Mouse (Mus musculus): ENCODE data around the gene Ahnak. TPM values are rescaled to one million over a fixed set of nuclear protein-coding genes. Genes with fewer than 3 reads are reported as not detected.
A peak's percentile ranks its signal among the peaks of the same experiment; 100 is the strongest.
"Not testable (repeated sequence)": the region's sequence is repeated elsewhere in the genome, so short reads cannot be mapped to it uniquely, and the experiment has no call there.

The Ahnak gene
- polyA plus RNA-seq, 1 experiment from 2014 or later = 3.1 TPM

DNA sequence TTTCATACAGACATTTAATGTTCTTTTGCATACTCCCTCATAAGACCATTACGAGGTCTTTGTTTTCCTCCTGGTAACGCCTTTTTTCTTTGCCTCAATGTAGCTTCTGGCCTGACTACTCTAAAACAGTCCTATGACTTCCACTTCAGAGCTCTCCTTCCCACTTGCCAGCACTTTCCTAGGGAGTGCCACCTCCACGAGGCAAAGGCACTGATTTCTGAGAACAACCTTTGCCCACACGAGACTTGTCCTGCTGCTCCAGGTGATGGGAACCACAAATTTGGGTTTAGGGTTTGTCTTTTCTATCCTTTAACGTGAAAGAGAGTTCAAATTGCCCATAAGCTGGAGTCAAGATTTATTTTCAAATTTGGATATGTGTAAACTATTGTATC is 22.9 kb upstream of the Ahnak start:
- WGBS (ENCODE audit: insufficient replicate concordance) = 39% methylated on average over 5 of the region's 5 CpGs
- ATAC-seq (ENCODE audit: low read depth) = no peak
- H3K9me3 ChIP-seq (replicated peaks; ENCODE audit: control insufficient read depth, low read length) = no peaks in the 10 kb centered on the region
- H3K4me2 ChIP-seq (ENCODE audit: low read depth, low read length) = peak overlapping the region; percentile 69
- peak overlapping the region; percentile 92 for H3K27ac ChIP-seq (ENCODE audit: low read length)
- peak overlapping the region; percentile 71 for H3K4me3 ChIP-seq (ENCODE audit: low read depth, low read length)
- H3K27me3 ChIP-seq (ENCODE audit: control insufficient read depth, insufficient read depth, low read depth, low read length) = no peaks in the 10 kb centered on the region
- H3K4me1 ChIP-seq (ENCODE audit: control insufficient read depth, low read depth, low read length) = peaks cover 18% of the 10 kb centered on the region
- H3K9ac ChIP-seq (ENCODE audit: low read depth, low read length) = peak overlapping the region; percentile 76
- peaks cover 55% of the 10 kb centered on the region for H3K36me3 ChIP-seq (ENCODE audit: control insufficient read depth, insufficient read depth)

DNA sequence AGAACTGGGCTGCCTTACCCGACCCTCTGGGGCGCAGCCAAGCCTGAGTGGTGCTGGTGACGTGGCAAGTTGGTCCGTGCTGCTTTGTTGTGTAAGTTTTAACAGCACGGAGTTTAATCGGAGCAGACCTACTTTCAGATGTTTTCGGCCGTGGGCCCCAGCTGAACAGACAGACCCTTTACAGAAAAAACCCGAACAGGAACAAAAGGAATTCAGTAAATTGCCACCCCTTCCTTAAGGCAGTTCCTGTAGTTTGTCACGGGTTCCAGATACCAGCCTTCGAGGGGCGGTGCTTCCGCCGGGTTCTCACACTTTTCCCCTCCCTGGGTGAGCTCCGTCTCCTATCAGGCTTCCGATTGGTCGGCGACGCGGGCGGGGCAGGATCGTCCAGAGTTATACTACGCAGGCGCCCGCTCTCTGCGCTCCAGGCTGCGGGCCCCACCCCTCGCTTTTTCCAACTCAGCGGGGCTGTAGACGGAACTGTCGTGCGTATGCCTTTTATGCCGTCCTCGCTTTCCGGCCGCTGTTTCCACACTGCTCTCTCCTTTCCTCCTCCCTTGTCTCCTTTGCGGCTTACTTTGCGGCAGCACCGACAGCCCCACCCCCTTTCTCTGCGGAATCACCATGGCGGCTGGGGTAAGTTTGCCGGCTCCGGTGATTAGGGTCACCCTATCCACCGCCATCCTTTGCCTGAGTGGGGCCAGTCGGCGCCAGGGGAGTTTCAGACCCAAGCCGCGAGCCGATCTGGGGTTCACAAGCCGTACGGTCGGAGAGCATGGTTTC is 22.3 kb upstream of the Ahnak start, which contains the start of gene Eef1g:
Gene Eef1g, plus strand, starts transcription at position 452 of the 783 bp plus-strand sequence.
- no peaks in the 10 kb centered on the region for H3K27me3 ChIP-seq (ENCODE audit: control insufficient read depth, insufficient read depth, low read depth, low read length)
- no peaks in the 10 kb centered on the region for H3K9me3 ChIP-seq (replicated peaks; ENCODE audit: control insufficient read depth, low read length)
- WGBS (ENCODE audit: insufficient replicate concordance) = under 1% methylated on average over 52 of the region's 52 CpGs
- H3K4me1 ChIP-seq (ENCODE audit: control insufficient read depth, low read depth, low read length) = peaks cover 18% of the 10 kb centered on the region
- H3K27ac ChIP-seq (ENCODE audit: low read length) = peak within 1 kb of the TSS; percentile 92
- peak within 1 kb of the TSS; percentile 89 for H3K4me2 ChIP-seq (ENCODE audit: low read depth, low read length)
- peak within 1 kb of the TSS; percentile 71 for H3K4me3 ChIP-seq (ENCODE audit: low read depth, low read length)
- H3K36me3 ChIP-seq (ENCODE audit: control insufficient read depth, insufficient read depth) = peaks cover 56% of the 10 kb centered on the region
- peak within 1 kb of the TSS; percentile 80 for H3K9ac ChIP-seq (ENCODE audit: low read depth, low read length)
- ATAC-seq (ENCODE audit: low read depth) = peak; percentile 99

DNA sequence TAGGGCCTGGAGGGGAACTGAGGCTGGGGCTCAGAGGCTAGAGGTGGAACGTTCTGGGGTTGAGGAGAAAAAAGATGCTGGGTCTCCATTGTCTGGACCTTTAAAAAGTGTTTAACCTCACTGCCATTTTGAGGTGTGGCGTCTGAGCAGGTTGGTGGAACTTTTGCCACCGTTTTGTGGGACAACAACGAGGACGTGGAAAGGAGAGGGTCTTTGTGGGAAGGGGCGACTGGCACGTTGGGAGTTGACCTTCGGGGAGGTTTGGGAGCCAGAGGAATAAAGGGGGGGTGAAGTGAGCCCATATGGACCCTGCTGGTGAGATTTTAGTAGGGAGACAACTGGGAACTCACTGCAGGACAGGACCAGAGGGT is 21.7 kb upstream of the Ahnak start:
- Histone ChIP-seq H3K9ac (ENCODE audit: low read depth, low read length) (peak overlapping the region; percentile 80), H3K36me3 (ENCODE audit: control insufficient read depth, insufficient read depth) (peaks cover 58% of the 10 kb centered on the region), H3K27ac (ENCODE audit: low read length) (peak overlapping the region; percentile 84), H3K27me3 (ENCODE audit: control insufficient read depth, insufficient read depth, low read depth, low read length) (no peaks in the 10 kb centered on the region), H3K4me2 (ENCODE audit: low read depth, low read length) (peak overlapping the region; percentile 89), H3K4me1 (ENCODE audit: control insufficient read depth, low read depth, low read length) (peaks cover 18% of the 10 kb centered on the region), H3K4me3 (ENCODE audit: low read depth, low read length) (peak overlapping the region; percentile 71), H3K9me3 (replicated peaks; ENCODE audit: control insufficient read depth, low read length) (no peaks in the 10 kb centered on the region)
- 0% methylated on average over 8 of the region's 8 CpGs for WGBS (ENCODE audit: insufficient replicate concordance)
- no peak for ATAC-seq (ENCODE audit: low read depth)

DNA sequence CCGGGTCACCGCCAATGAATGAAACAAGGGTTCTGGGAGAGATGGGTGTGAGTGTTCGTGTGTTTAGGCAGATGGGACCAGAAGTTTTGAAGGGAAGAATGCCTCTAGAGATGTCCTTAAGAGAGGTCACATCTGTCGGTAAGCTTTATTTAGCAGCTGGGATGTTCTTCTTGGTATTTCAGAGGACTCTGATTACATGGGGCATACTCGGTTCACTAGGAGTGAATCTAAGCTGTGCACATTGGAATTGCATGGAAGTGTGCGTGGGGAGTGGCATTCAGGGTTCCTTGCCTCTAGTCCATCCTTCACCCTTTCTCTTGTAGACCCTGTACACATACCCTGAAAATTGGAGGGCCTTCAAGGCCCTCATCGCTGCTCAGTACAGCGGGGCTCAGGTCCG is 21.2 kb upstream of the Ahnak start:
- Histone ChIP-seq H3K4me3 (ENCODE audit: low read depth, low read length) (peak overlapping the region; percentile 71), H3K4me2 (ENCODE audit: low read depth, low read length) (peak overlapping the region; percentile 89), H3K27me3 (ENCODE audit: control insufficient read depth, insufficient read depth, low read depth, low read length) (no peaks in the 10 kb centered on the region), H3K36me3 (ENCODE audit: control insufficient read depth, insufficient read depth) (peaks cover 58% of the 10 kb centered on the region), H3K9me3 (replicated peaks; ENCODE audit: control insufficient read depth, low read length) (no peaks in the 10 kb centered on the region), H3K9ac (ENCODE audit: low read depth, low read length) (peak overlapping the region; percentile 80), H3K4me1 (ENCODE audit: control insufficient read depth, low read depth, low read length) (peaks cover 18% of the 10 kb centered on the region), H3K27ac (ENCODE audit: low read length) (peak overlapping the region; percentile 84; the same call in 1 of the 2 replicates)
- 0% methylated on average over 8 of the region's 9 CpGs for WGBS (ENCODE audit: insufficient replicate concordance)
- no peak for ATAC-seq (ENCODE audit: low read depth)

DNA sequence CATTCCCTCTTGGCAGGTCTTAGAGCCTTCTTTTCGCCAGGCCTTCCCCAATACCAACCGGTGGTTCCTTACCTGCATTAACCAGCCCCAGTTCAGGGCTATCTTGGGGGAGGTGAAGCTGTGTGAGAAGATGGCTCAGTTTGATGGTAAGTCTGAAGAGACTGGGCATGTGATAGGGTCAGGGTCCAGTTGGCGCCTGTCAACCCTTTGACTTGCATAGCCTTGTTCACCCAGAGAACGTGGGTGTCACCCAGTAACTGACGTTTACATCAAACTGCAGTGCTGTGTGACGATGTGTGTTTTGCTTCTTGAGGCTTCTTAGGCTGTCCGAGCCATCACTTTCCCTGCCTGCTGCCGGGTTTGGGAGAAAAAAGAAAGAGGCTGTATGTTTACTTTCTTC is 16.6 kb upstream of the Ahnak start:
- H3K36me3 ChIP-seq (ENCODE audit: control insufficient read depth, insufficient read depth) = peaks cover 61% of the 10 kb centered on the region
- 72% methylated on average over 8 of the region's 8 CpGs for WGBS (ENCODE audit: insufficient replicate concordance)

DNA sequence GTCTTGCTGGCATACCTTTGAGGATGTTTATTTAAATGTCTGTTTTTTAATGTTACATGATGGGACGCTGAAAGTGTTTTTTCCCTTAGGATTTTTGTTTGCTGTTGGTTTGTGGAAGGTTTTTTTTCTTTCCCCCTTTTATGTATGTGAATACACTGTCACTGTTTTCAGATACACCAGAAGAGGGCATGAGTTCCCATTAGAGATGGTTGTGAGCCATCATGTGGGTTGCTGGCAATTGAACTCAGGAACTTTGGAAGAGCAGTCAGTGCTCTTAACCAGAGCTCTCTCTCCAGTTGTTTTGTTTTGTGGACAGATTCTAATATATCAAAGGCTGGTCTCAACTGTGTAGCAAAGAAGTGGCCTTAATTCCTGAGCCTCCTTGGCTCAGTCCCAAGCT is 14.4 kb upstream of the Ahnak start:
- H3K9me3 ChIP-seq (replicated peaks; ENCODE audit: control insufficient read depth, low read length) = no peaks in the 10 kb centered on the region
- ATAC-seq (ENCODE audit: low read depth) = no peak
- H3K4me3 ChIP-seq (ENCODE audit: low read depth, low read length) = no peak overlapping the region
- no peak overlapping the region for H3K4me2 ChIP-seq (ENCODE audit: low read depth, low read length)
- no peak overlapping the region for H3K27ac ChIP-seq (ENCODE audit: low read length)
- peaks cover 75% of the 10 kb centered on the region for H3K36me3 ChIP-seq (ENCODE audit: control insufficient read depth, insufficient read depth)
- WGBS (ENCODE audit: insufficient replicate concordance) = 73% methylated on average over 1 of the region's 1 CpGs
- no peaks in the 10 kb centered on the region for H3K27me3 ChIP-seq (ENCODE audit: control insufficient read depth, insufficient read depth, low read depth, low read length)
- H3K4me1 ChIP-seq (ENCODE audit: control insufficient read depth, low read depth, low read length) = no peaks in the 10 kb centered on the region; the same call in 1 of the 2 replicates
- H3K9ac ChIP-seq (ENCODE audit: low read depth, low read length) = no peak overlapping the region

More for the DNA sequence above, 16.6 kb upstream of the Ahnak start:
- not testable (repeated sequence) for H3K4me1 ChIP-seq (ENCODE audit: control insufficient read depth, low read depth, low read length); H3K4me3 ChIP-seq (ENCODE audit: low read depth, low read length); H3K9me3 ChIP-seq (replicated peaks; ENCODE audit: control insufficient read depth, low read length); H3K27ac ChIP-seq (ENCODE audit: low read length); H3K27me3 ChIP-seq (ENCODE audit: control insufficient read depth, insufficient read depth, low read depth, low read length); ATAC-seq (ENCODE audit: low read depth); H3K9ac ChIP-seq (ENCODE audit: low read depth, low read length); H3K4me2 ChIP-seq (ENCODE audit: low read depth, low read length)

DNA sequence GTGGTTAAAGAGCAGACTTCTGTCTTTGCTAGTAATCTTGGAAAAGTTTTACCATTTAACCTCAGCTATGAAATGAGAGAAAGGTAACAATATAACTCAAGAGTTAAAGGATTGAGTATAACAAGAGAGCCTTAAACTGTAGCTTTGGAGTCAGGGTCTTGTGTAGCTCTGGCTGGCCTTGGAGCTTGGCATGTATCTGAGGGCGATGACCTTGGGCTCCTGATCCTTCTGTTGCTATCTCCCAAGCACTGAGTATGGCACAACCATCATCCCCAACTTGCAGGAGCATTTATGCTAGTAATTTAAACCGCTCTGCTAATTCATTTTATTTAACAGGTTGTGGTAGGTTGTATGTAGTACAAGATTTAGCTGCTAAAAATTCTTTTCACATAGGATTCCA is 13.6 kb upstream of the Ahnak start:
- Histone ChIP-seq H3K9ac (ENCODE audit: low read depth, low read length) (no peak overlapping the region), H3K27ac (ENCODE audit: low read length) (no peak overlapping the region), H3K36me3 (ENCODE audit: control insufficient read depth, insufficient read depth) (peaks cover 67% of the 10 kb centered on the region), H3K27me3 (ENCODE audit: control insufficient read depth, insufficient read depth, low read depth, low read length) (no peaks in the 10 kb centered on the region), H3K4me1 (ENCODE audit: control insufficient read depth, low read depth, low read length) (no peaks in the 10 kb centered on the region; the same call in 1 of the 2 replicates), H3K9me3 (replicated peaks; ENCODE audit: control insufficient read depth, low read length) (no peaks in the 10 kb centered on the region), H3K4me3 (ENCODE audit: low read depth, low read length) (no peak overlapping the region), H3K4me2 (ENCODE audit: low read depth, low read length) (no peak overlapping the region)
- ATAC-seq (ENCODE audit: low read depth) = no peak
- 82% methylated on average over 2 of the region's 2 CpGs for WGBS (ENCODE audit: insufficient replicate concordance)

DNA sequence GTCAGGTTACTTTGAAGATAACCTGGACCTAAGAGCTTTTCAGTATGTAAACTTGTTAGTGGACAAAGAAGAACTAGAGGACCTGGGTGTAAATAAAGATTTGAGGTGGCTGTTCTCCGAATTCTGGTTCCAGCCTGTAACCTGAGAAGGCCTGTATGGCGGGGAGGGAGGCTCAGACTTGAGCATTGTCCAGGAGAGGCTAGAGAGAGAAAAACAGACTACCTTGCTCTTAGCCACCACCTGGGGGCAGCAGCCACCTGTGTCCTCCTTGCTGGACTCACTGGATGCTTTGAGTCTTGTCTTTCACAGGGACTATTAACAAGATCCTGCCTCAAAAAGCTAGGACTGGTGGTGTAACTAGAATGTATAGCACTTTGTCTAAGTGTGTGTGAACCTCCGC is 12.5 kb upstream of the Ahnak start:
- WGBS (ENCODE audit: insufficient replicate concordance) = 70% methylated on average over 3 of the region's 3 CpGs
- peaks cover 57% of the 10 kb centered on the region for H3K36me3 ChIP-seq (ENCODE audit: control insufficient read depth, insufficient read depth)

DNA sequence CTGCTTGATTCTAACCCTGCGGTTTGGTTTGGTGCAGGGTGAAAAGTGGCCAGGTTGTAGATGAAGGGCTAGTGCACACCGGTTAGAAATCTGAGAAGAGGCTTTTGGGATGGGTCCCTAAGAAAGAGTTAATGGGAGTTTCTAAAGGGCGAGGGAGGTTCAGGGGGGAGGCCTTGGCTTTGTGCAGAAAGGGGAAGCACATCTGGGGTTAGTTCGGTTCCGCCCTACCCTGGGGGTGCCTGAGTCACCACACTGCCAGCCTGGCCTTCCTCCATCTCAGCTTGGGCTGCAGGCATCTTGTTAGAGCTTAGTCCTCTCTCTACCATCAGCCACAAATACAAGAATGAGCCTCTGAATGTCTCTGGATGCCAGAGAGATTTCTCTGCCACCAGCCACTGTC is 8.3 kb upstream of the Ahnak start:
- H3K9ac ChIP-seq (ENCODE audit: low read depth, low read length) = no peak overlapping the region
- H3K9me3 ChIP-seq (replicated peaks; ENCODE audit: control insufficient read depth, low read length) = no peaks in the 10 kb centered on the region
- peaks cover 25% of the 10 kb centered on the region for H3K36me3 ChIP-seq (ENCODE audit: control insufficient read depth, insufficient read depth)
- no peak overlapping the region for H3K4me2 ChIP-seq (ENCODE audit: low read depth, low read length)
- H3K27ac ChIP-seq (ENCODE audit: low read length) = no peak overlapping the region
- no peak for ATAC-seq (ENCODE audit: low read depth)
- H3K4me1 ChIP-seq (ENCODE audit: control insufficient read depth, low read depth, low read length) = peaks cover 21% of the 10 kb centered on the region
- WGBS (ENCODE audit: insufficient replicate concordance) = 31% methylated on average over 5 of the region's 5 CpGs
- no peaks in the 10 kb centered on the region for H3K27me3 ChIP-seq (ENCODE audit: control insufficient read depth, insufficient read depth, low read depth, low read length)
- H3K4me3 ChIP-seq (ENCODE audit: low read depth, low read length) = no peak overlapping the region

More for the DNA sequence above, 12.5 kb upstream of the Ahnak start:
- H3K27me3 ChIP-seq (ENCODE audit: control insufficient read depth, insufficient read depth, low read depth, low read length) = no peaks in the 10 kb centered on the region
- H3K4me3 ChIP-seq (ENCODE audit: low read depth, low read length) = no peak overlapping the region
- H3K4me1 ChIP-seq (ENCODE audit: control insufficient read depth, low read depth, low read length) = peaks cover 2% of the 10 kb centered on the region; the same call in 1 of the 2 replicates
- H3K27ac ChIP-seq (ENCODE audit: low read length) = no peak overlapping the region
- no peak overlapping the region for H3K9ac ChIP-seq (ENCODE audit: low read depth, low read length)
- peak; percentile 71 for ATAC-seq (ENCODE audit: low read depth)
- H3K9me3 ChIP-seq (replicated peaks; ENCODE audit: control insufficient read depth, low read length) = no peaks in the 10 kb centered on the region
- H3K4me2 ChIP-seq (ENCODE audit: low read depth, low read length) = no peak overlapping the region

All from liver, embryonic 16.5 days (tissue).